ENCODE assay signal across 31 mouse cellular contexts in genomic region chr9:70040570-70040969, GRCm38 (mm10). TPM values are rescaled to one million over a fixed set of nuclear protein-coding genes. Genes with fewer than 3 reads are reported as not detected.
DNase-seq lines count a peak whose midpoint lies in the region; ATAC-seq and TF ChIP-seq lines count a peak whose summit lies in the region.
"Had no signal": no experiment of that assay in that cellular context is flagged by ENCODE, and none has a peak within 500 bp of the region (broad histone marks: within the 10 kb centered on the region; RNA-seq: fewer than 3 reads in every experiment).

No protein-coding gene starts in this region.

- TF ChIP-seq POLR2A in lung, adult 2 months (IDR thresholded peaks at IDR 0.05; ENCODE audit: borderline replicate concordance, extremely low read depth, low read depth, low read length): no peak

- TF ChIP-seq EP300 in lung, postnatal 0 days (IDR thresholded peaks at IDR 0.05): no peak
- no peak for TF ChIP-seq EP300 in stomach, postnatal 0 days (optimal IDR thresholded peaks at IDR 0.05)

- no peak overlapping the region for H3K4me2 ChIP-seq in lung, postnatal 0 days (replicated peaks; ENCODE audit: low read depth, low read length)
- no peak overlapping the region for H3K4me2 ChIP-seq in stomach, postnatal 0 days (replicated peaks; ENCODE audit: low read depth)
- H3K4me2 ChIP-seq: forebrain, embryonic 13.5 days; intestine, embryonic 15.5 days; limb, embryonic 15.5 days; liver, embryonic 13.5 days; midbrain, embryonic 11.5 days; neural tube, embryonic 12.5 days had no signal

- H3K4me1 ChIP-seq in lung, postnatal 0 days (ENCODE audit: insufficient read depth, low read depth, low read length): no peaks in the 10 kb centered on the region
- H3K4me1 ChIP-seq in lung, adult 2 months (ENCODE audit: control insufficient read depth, insufficient read depth, low read length): no peaks in the 10 kb centered on the region
- H3K4me1 ChIP-seq in E14TG2a.4 (replicated peaks; ENCODE audit: low read depth, low read length): peaks cover 34% of the 10 kb centered on the region
- no peaks in the 10 kb centered on the region for H3K4me1 ChIP-seq in stomach, postnatal 0 days (replicated peaks; ENCODE audit: control insufficient read depth, insufficient read depth)
- H3K4me1 ChIP-seq: forebrain, embryonic 13.5 days; intestine, embryonic 15.5 days; limb, embryonic 10.5 days; limb, embryonic 15.5 days; neural tube, embryonic 12.5 days had no signal

- no peak for ATAC-seq in lung, postnatal 0 days
- no peak for ATAC-seq in stomach, postnatal 0 days (ENCODE audit: low FRiP score, low TSS enrichment)
- no peak for ATAC-seq in cerebellum, adult (ENCODE audit: insufficient number of reproducible peaks, low FRiP score, low TSS enrichment)
- ATAC-seq: forebrain, embryonic 13.5 days; hindbrain, embryonic 16.5 days; midbrain, embryonic 16.5 days had no signal

- H3K4me3 ChIP-seq in lung, postnatal 0 days (ENCODE audit: low read depth, low read length): no peak overlapping the region
- H3K4me3 ChIP-seq in lung, adult 2 months (replicated peaks; ENCODE audit: extremely low read depth, low read depth, low read length): no peak overlapping the region
- H3K4me3 ChIP-seq in E14TG2a.4 (replicated peaks; ENCODE audit: low read length): no peak overlapping the region
- no peak overlapping the region for H3K4me3 ChIP-seq in stomach, postnatal 0 days (ENCODE audit: low read depth, low read length)
- H3K4me3 ChIP-seq: forebrain, embryonic 13.5 days; intestine, embryonic 15.5 days; limb, embryonic 10.5 days; limb, embryonic 15.5 days; liver, embryonic 13.5 days; neural tube, embryonic 12.5 days had no signal

- WGBS in lung, postnatal 0 days: 83% methylated on average over 11 of the region's 11 CpGs
- WGBS in lung, adult 2 months: 79% methylated on average over 11 of the region's 11 CpGs
- WGBS in stomach, postnatal 0 days: 85% methylated on average over 11 of the region's 11 CpGs

- H3K27me3 ChIP-seq in lung, postnatal 0 days (replicated peaks; ENCODE audit: insufficient read depth, low read length): no peaks in the 10 kb centered on the region
- H3K27me3 ChIP-seq in E14TG2a.4 (ENCODE audit: insufficient read depth, low read length): no peaks in the 10 kb centered on the region
- H3K27me3 ChIP-seq in stomach, postnatal 0 days (ENCODE audit: control insufficient read depth, insufficient read depth, low read length): no peaks in the 10 kb centered on the region
- H3K27me3 ChIP-seq: CH12.LX; forebrain, embryonic 13.5 days; intestine, embryonic 15.5 days; limb, embryonic 15.5 days; neural tube, embryonic 12.5 days had no signal

- no peaks in the 10 kb centered on the region for H3K36me3 ChIP-seq in lung, postnatal 0 days (ENCODE audit: insufficient read depth, low read length)
- H3K36me3 ChIP-seq in E14TG2a.4 (ENCODE audit: insufficient read depth, low read length): no peaks in the 10 kb centered on the region
- H3K36me3 ChIP-seq in stomach, postnatal 0 days (ENCODE audit: control insufficient read depth, insufficient read depth, low read length): no peaks in the 10 kb centered on the region
- H3K36me3 ChIP-seq: intestine, embryonic 15.5 days; limb, embryonic 10.5 days; limb, embryonic 15.5 days; liver, embryonic 13.5 days; neural tube, embryonic 12.5 days had no signal

- peak; percentile 13 for TF ChIP-seq CTCF in lung, postnatal 0 days (IDR thresholded peaks at IDR 0.05)
- no peak for TF ChIP-seq CTCF in lung, adult 2 months (IDR thresholded peaks at IDR 0.05; ENCODE audit: insufficient read depth, low read length)
- peak; percentile 56 for TF ChIP-seq CTCF in E14TG2a.4 (conservative IDR thresholded peaks at IDR 0.05; ENCODE audit: low read length)
- TF ChIP-seq CTCF in stomach, postnatal 0 days (IDR thresholded peaks at IDR 0.05; ENCODE audit: low read depth): 0 out of 2 replicates have a peak, but pooled peaks have one; percentile 20

- no peaks in the 10 kb centered on the region for H3K9me3 ChIP-seq in lung, postnatal 0 days (ENCODE audit: low read length)
- 0 out of 2 replicates have a peak, but pooled peaks cover 7% of the 10 kb centered on the region for H3K9me3 ChIP-seq in E14TG2a.4 (ENCODE audit: low read length)
- H3K9me3 ChIP-seq in stomach, postnatal 0 days (ENCODE audit: control insufficient read depth, low read length): no peaks in the 10 kb centered on the region
- H3K9me3 ChIP-seq: forebrain, embryonic 13.5 days; intestine, embryonic 15.5 days; limb, embryonic 10.5 days; limb, embryonic 15.5 days; liver, embryonic 13.5 days; neural tube, embryonic 12.5 days had no signal

- no peak overlapping the region for H3K27ac ChIP-seq in lung, postnatal 0 days (ENCODE audit: low read length)
- no peak overlapping the region for H3K27ac ChIP-seq in stomach, postnatal 0 days (replicated peaks)
- H3K27ac ChIP-seq: forebrain, embryonic 13.5 days; intestine, embryonic 15.5 days; limb, embryonic 10.5 days; limb, embryonic 15.5 days; liver, embryonic 13.5 days; neural tube, embryonic 12.5 days had no signal

- H3K9ac ChIP-seq in lung, postnatal 0 days (replicated peaks; ENCODE audit: low read depth): no peak overlapping the region
- no peak overlapping the region for H3K9ac ChIP-seq in stomach, postnatal 0 days (ENCODE audit: low read length)
- H3K9ac ChIP-seq: forebrain, embryonic 13.5 days; intestine, embryonic 15.5 days; limb, embryonic 15.5 days; liver, embryonic 13.5 days; neural tube, embryonic 12.5 days had no signal

- no peak for DNase-seq in lung, postnatal 0 days (ENCODE audit: low spot score)
- no peak for DNase-seq in lung, adult 2 months
- peak; percentile 52 for DNase-seq in ES-CJ7 (ENCODE audit: low read depth, low spot score)
- DNase-seq in stomach, postnatal 0 days (ENCODE audit: low spot score): no peak
- DNase-seq in right cerebral cortex, postnatal 36 days (ENCODE audit: low spot score in 2 of 2): no peak
- DNase-seq: adrenal gland, adult 2 months; cerebellum, adult 9-10 months; cerebellum, postnatal 36 days; gastrocnemius, postnatal 10 days; heart, postnatal 14 days; kidney, adult 9 months; kidney, postnatal 10 days; layer of hippocampus, adult 9-11 months; liver, embryonic 13.5 days; lung, adult 18-20 months; lung, postnatal 36 days had no signal

RNA-seq across cellular contexts. Expression of gene Gcnt3, which starts 2.7 kb away (rescaled TPM):
- not detected in 2 replicates for polyA plus RNA-seq in lung, postnatal 0 days (2015; fragmentation: Nextera tagmentation; extraction: Ambion mirVana)
- 0.14 TPM in 1 of 2 replicates, not detected in the other for polyA plus RNA-seq in lung, adult 2 months (2012; rRNA removed)
- 76.2 and 81.1 TPM in 2 replicates for polyA plus RNA-seq in stomach, postnatal 0 days (2015; fragmentation: Nextera tagmentation; extraction: Ambion mirVana)
- polyA plus RNA-seq: activated CD4-positive, CD25-positive, alpha-beta regulatory T cell, adult 4 months; adrenal gland, adult 2 months; embryonic facial prominence, embryonic 11.5 days; forebrain, embryonic 13.5 days; gonadal fat pad, adult 2 months; heart, embryonic 14.5 days; hindbrain, embryonic 16.5 days; limb, embryonic 10.5 days; liver, embryonic 13.5 days; midbrain, embryonic 11.5 days; midbrain, embryonic 16.5 days; neural tube, embryonic 12.5 days had no signal

RNA-seq across cellular contexts. Expression of gene Gtf2a2, which starts 28.2 kb away (rescaled TPM):
- 126 and 142 TPM in 2 replicates for polyA plus RNA-seq in lung, postnatal 0 days (2015; fragmentation: Nextera tagmentation; extraction: Ambion mirVana)
- polyA plus RNA-seq in lung, adult 2 months (2012; rRNA removed): 13.0 and 16.4 TPM in 2 replicates
- polyA plus RNA-seq in stomach, postnatal 0 days (2015; fragmentation: Nextera tagmentation; extraction: Ambion mirVana): 159 and 160 TPM in 2 replicates

RNA-seq across cellular contexts. Expression of gene Bnip2, which starts 51.3 kb away (rescaled TPM):
- polyA plus RNA-seq in lung, postnatal 0 days (2015; fragmentation: Nextera tagmentation; extraction: Ambion mirVana): 130 and 131 TPM in 2 replicates
- 34.8 and 50.1 TPM in 2 replicates for polyA plus RNA-seq in lung, adult 2 months (2012; rRNA removed)
- 59.2 and 65.6 TPM in 2 replicates for polyA plus RNA-seq in stomach, postnatal 0 days (2015; fragmentation: Nextera tagmentation; extraction: Ambion mirVana)

Comparison
In these comparisons a context has a peak if more than half of its experiments do, and no peak if none do; other contexts are left out.
1. RNA of gene Gcnt3, which starts 2.7 kb away (polyA plus RNA-seq): 76.2 to 81.1 TPM in stomach, postnatal 0 days; not detected in lung, postnatal 0 days and 0.14 TPM in lung, adult 2 months; every median in the first group is over 10 times any median in the second.